Mouse (Mus musculus) brain, embryonic 14.5 days (tissue): ENCODE measurements at regions not wholly inside any gene's neighbourhood (a gene's known extent, or its start where the extent isn't known, plus 50 kb on each side); places are given as distances from the start of the nearest gene placed in this dataset.

Source experiments
- DNase-seq: peaks from one replicate; pipeline ENCODE4 v3.0.0-alpha.2; 2011; ENCODE audit warnings: low read depth
- CTCF ChIP-seq: fragments of 200-500 bp; IDR thresholded peaks from 2 replicates; pipeline ENCODE4 v1.5.1; 2012; ENCODE audit warnings: inconsistent platforms, mild to moderate bottlenecking, moderate library complexity, borderline replicate concordance; ENCODE audit not compliant: insufficient read depth, insufficient read length; ENCODE audit errors: extremely low read depth
- POLR2A ChIP-seq: fragments of 200-500 bp; IDR thresholded peaks from 2 replicates; pipeline ENCODE4 v1.6.1; 2012; ENCODE audit warnings: mild to moderate bottlenecking, inconsistent platforms, borderline replicate concordance; ENCODE audit not compliant: poor library complexity, insufficient read depth, insufficient read length, severe bottlenecking; ENCODE audit errors: extremely low read depth

- no peak for TF ChIP-seq CTCF
- no peak for TF ChIP-seq POLR2A
- no peak for DNase-seq
Observed at GRCm38 (mm10) chr5:54888172-54888571, 889.9 kb downstream of the Stim2 start.

GRCm38 (mm10) chr5:54894496-54895250 is 896.4 kb downstream of the Stim2 start:
- DNase-seq = peak; percentile 68

More at GRCm38 (mm10) chr5:54894496-54895250, 896.4 kb downstream of the Stim2 start:
- TF ChIP-seq POLR2A (no peak), CTCF (no peak)
